Mouse (Mus musculus): Measurements from ENCODE around the gene Zfp536.

Zfp536 gene

DNA sequence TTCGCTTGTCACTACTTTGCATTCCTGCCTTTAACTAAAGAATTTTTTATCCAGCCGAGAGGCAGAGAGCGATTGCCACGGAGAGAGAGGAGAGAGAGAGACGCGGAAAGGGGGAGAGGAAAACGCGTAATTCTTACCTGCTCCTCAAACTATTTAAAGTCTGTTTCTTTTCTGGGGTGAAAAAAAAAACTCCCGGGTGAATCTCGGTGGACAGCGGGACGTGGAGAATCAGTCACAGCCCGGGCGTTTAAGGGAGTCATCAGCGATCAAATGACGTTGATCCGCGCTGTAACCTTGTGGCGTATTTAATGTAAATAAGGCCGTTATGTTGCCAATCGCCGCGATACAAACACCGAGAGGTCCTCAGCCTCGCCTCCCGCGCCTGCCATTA lies at the start of gene Zfp536:
TSS of gene Zfp536 (minus strand) at position 330 of the 391 bp plus-strand sequence.
- no peak for DNase-seq (ENCODE audit: low read depth, low spot score)

DNA sequence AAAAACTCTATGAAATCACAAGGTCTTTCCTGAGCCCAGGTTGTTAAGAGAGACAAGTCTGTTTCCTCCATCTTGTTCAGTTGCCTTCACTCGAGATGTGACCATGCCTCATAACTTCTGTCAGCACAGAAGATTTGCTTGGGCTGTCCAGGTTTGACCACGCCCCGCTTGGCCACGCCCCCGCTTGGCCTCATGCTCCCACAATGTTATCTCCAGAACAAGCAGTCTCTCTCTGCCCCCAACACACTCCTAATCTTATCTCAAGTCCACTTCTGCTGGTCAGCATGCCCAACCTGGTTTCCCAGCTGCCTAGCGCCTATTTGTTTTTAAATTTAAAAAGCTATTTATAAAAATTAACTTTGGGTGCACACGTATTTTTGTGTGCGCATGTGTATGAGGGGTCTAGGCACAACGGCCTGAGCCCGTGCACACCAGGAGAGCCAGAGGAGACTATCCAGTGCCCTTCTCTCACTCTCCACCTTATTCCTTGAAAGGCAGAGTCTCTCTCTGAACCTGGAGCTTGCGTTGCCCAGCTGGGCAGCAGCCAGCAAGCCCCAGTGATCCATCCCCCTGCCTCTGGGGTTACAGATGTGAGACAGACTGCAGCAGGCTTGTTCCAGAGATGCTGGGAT lies 47.3 kb upstream of the Zfp536 start:
- no peak for DNase-seq (ENCODE audit: low read depth, low spot score)

DNA sequence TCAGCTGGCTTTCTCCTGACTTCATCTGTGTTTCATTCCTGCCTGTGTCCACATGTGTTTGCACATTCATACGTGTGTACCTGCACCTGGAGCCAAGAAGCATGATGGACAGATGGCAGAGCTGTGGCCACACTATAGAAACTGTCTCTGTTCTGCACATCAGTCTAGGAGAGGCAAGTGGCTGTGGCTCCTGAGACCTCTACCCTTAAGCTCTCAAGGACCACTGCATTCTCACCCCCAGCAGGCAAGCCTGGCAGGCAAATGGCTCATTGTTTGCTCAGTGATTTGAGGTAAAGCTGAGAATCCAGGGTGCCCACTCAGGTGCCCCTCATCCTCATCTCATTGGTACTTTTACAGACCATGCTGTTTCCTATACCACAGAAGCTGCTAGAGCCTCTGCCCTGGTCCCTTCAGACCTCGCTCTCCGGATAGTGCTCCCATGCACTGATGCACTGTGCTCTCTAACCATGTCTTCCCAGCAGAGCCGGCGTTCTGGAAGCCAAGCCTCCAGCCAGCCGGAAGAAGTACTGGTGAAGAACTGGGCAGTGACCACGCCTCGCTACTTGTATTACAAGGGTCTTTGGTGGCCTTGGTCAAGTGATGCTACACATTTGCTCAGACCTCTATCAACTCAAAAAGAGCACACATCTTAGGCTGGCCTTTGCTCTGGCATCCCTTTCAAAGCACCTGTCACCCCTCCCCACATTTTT lies 45.3 kb upstream of the Zfp536 start:
- DNase-seq (ENCODE audit: low read depth, low spot score) = no peak

DNA sequence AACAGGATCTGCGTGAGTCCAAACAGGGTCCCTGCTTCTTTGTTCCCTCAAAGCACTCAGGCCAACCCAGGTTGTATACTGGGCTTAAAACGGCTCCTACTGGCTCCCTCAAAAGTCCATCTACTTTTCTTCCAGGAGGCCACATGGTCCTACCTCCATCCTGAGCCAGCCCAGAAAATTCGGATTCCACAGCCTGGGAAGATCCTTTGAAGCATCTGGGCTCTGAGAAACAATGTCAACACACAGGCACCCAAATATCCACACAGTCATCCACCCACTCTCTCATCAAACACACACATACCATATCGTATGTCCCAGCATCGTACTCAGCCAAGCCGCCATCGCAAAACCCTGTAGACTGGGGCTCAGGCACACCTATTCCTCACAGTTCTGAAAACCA lies 43.5 kb upstream of the Zfp536 start:
- no peak for DNase-seq (ENCODE audit: low read depth, low spot score)

DNA sequence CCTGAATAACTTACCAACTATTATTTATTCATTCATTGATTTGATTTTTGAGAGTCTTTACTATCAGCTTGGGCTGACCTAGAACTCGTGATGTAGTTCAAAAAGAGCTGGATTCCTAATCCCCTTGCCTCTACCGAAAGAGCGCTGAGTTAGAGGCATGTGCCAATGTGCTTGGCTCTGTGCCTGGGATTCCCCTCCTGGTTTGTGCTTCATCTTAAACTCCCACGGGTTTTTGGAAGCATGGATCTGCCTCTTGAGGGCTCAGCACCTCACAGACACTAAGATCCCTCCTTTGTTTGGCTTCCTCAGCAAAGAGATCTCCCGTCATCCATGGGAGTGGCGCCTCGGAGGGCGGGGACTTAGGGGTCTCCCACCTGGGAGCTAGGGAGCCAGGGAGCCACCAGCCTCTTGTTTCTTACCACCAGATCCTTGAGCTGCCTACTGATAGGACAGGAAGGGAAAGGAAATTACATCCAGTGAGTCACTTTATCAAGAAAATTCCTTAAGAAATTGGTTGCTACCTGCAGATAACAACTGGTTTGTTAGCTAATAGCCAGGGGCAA lies 41.5 kb upstream of the Zfp536 start:
- DNase-seq (ENCODE audit: low read depth, low spot score) = no peak

DNA sequence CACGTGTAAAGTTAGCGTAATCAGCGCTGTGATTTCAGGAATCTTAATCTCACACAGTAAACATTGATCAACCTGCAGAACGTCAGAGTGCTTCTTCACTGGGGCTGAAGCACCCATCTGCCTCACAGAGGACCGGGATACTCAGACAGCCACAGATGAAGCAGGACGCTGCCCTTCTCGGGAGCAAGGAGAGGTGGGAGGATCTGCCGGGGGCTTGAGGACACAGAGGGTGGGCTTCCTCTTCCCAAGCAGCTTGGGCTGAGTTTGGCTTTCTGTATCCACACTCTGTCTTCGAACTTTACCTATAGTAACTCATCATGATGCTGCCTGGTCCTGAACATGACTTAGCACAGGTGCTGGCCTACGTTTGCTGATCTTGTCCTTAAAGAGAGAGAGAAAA lies 40.2 kb upstream of the Zfp536 start:
- no peak for DNase-seq (ENCODE audit: low read depth, low spot score)

DNA sequence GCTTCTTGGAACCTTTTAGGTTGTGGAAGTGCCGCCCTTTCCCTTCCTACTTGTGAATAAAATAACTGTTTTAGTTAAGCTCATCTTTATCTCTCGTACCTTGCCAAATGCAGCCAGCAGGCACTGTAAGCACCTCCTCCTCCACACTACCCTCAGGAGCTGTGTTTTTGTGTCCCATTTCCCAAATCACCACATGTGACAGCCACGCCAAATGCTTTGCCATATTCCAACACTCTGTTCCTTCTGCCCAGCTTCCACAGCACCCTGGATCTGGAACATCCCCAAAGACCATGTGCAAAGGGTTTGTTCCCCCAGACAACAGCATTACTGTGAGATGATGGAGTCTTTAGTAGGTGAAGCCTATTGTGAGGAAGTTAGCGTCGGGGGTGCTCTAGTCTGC lies 36.5 kb upstream of the Zfp536 start:
- no peak for DNase-seq (ENCODE audit: low read depth, low spot score)

DNA sequence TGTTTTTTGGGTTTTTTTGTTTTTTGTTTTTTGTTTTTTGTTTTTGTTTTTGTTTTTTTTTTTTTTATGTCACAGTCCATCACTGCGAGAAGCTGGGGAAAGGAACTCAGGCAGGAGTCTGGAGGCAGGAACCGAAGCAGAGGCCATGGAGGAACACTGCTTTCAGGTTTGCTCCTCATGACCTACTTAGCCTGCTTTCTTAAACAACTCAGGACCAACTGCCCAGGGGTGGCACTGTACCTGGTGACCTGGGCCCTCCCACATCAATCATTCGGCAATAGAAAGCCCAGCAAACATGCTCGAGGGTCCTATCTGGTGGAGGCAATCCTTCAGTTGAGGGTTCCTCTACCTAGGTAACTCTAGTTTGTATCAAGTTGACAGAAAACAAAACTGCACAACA lies 35.6 kb upstream of the Zfp536 start:
- no peak for DNase-seq (ENCODE audit: low read depth, low spot score)

DNA sequence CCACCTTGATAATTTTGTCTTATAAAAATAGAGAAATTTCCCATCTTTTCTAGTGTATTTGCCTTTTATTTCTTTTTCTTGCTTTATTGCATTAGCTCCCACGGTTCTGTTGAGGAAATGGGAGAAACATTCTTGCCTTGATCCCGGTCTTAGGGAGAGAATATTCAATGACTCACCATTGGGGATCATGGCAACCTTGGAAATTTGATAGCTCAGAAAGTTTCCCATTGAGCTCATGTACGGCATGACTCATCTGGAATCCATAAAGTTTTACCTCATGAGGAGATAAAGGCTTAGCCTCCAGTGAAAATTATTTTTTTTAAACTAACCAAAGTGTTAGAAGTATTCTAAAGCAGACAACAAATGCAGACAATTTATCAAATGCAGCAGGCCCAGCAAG lies 27.7 kb upstream of the Zfp536 start:
- no peak for DNase-seq (ENCODE audit: low read depth, low spot score)

DNA sequence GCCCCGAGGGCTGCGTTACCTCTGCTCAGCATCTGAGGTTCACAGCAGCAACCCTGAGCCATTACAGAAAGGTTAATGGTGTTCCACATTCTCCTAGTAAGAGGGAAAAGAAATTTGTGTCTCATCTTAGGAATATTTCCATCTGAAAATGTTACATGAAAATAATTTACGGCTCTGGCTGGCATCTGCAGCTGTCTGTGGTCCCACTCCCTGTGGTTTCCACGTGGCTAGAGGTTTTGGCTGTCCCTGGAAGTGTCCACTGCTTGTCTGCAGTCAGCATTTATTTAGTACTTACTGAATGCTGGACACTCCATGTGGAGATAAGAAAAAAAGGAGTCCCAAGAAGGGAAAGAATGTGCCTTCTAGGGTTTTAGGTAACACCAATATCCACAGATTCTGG lies 15.3 kb upstream of the Zfp536 start:
- no peak for DNase-seq (ENCODE audit: low read depth, low spot score)

DNA sequence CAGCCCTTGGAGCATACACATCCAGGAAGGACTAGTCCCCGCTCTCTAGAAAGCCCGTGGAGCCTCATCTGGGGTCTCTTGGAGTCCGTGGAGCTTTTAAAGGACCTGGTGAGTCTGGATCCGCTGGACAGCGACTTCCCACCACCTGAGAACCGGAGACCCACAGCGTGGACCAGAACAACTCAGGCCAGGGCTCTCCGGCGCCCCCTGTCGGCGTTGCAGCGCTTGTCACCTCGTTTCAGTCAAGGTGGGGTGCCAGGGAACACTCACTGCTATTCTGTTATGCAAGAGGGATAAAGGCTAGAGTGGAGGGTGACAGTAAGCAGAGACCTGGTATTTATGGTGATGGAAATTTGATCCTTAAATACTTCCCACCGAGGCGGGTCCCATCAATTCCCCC lies 2.1 kb upstream of the Zfp536 start:
- DNase-seq (ENCODE audit: low read depth, low spot score) = no peak

DNA sequence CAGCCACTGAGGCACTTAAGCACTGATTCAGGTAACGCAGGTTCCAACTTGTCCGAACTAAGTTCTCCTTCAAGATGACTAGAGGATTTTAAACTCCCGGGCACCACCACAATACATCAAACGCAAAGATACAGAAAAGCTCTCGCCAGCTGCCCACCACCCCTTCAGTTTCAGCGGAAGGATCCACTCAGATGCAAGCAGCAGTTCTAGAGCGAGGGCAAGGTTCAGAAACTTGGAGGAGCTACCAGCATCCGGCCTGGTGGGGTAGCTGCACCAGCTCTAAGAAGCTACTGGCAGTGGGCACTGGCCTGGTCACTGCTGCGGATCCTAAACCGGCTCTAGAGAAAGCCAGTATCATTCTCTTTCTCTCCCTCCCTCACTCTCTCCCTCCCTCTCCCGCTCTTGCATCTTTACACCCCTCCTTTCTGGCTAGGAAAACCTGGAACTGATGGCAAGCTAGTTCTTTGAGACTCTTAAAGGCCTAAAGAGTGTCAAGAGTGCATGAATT lies 1.1 kb upstream of the Zfp536 start:
- no peak for DNase-seq (ENCODE audit: low read depth, low spot score)

DNA sequence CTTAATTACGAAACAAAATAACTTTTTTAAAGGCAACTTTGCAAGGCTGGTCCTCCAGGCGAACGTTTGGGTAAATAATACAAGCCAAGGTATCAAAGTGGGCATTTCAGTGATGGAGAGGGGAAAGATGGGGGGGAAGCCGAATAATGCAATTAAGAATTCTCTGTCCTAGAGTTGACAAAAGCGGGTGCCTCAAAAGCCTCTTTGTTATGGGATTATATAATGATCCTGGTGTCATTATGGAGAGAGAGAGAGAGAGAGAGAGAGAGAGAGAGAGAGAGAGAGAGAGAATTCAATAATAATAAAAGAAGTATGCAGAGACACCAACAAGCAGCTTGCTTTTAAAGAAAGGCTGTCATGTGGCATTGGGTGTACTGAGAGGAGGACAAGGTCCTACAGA lies 465 bp upstream of the Zfp536 start:
- DNase-seq (ENCODE audit: low read depth, low spot score) = no peak

DNA sequence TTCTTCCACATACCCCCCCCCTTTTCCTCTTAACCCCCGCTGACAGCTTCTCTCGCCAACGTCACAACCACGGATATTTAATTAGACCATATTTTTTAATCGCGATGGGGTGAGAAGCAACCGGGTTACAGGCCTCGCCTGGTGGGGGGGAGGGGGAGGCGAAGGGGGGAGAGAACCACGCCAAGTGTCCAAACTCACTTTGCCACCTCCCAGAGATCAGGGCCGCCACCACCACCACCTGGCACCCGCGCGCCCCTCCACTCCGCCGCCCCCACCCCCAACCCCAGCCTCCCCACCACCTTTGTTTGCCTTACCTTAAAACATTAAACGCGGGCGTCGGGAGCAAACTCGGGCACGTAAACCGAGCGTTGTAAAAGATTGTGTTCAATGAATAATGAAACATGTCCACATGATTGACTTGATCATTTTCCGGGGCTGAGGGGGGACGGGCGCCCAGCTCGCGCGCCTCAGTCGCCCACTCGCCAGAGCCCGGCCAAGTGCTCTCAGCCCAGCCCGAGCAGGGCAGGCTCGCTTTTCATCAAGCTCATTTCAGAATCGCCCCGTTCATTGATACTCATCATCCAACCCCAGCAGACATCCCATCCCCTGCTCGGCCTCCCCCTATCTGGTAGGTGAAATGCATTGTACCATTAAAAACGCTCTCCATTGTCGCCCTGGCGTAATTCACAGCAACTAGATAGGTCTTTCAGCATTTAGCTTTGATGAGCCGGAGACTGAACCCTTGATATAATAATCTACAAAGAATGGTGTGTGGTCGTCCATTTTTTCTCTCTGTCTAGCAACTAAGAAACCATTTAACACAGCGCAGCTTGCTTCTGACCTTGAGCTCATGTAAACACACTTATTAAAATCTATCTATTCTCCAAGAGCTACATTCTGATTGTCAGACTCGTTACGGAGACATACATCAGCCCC lies 797 bp downstream of the Zfp536 start:
- DNase-seq (ENCODE audit: low read depth, low spot score) = no peak

DNA sequence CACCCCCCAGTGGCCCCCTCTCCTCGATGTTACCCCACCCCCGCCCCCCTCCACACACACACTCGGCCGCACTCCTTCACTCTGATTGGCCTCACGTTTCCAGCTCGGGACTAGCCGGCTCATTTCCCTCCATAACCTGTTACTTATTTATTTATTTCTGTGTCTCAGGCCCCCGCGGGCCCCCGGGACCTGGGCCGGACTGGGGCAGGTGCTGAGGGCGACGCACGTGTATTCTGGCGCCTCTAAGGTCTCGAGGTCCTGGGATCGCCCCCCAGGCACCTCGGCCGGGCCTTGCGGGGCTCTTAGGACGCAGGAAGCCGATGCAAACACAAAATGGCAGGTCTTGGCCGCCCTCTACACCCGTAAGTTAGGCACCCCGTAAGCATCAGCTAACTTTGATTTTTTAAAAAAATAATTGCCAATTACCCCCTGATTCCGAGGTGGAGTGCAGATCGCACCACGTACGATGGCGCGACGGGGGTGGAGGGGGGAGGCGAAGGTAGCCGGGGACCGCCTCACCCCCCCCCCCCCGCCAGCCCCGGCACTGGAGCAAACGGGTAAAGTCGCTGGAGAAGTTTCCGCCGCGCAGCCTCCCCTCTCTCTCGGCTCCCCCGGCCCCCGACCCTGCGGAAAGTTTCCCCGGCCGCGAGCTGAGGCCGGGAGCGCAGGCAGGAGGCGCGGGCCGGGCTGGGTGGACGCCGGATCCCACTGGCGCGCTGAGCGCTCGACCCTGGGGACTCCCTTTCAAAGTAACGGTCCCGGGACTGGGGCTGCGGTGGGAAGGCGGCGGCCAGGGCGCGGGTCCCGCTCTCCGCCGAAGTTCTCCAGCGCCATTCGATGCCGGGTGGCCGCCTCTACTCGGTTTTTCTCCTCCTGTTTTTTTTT lies 1.7 kb downstream of the Zfp536 start:
- no peak for DNase-seq (ENCODE audit: low read depth, low spot score)

DNA sequence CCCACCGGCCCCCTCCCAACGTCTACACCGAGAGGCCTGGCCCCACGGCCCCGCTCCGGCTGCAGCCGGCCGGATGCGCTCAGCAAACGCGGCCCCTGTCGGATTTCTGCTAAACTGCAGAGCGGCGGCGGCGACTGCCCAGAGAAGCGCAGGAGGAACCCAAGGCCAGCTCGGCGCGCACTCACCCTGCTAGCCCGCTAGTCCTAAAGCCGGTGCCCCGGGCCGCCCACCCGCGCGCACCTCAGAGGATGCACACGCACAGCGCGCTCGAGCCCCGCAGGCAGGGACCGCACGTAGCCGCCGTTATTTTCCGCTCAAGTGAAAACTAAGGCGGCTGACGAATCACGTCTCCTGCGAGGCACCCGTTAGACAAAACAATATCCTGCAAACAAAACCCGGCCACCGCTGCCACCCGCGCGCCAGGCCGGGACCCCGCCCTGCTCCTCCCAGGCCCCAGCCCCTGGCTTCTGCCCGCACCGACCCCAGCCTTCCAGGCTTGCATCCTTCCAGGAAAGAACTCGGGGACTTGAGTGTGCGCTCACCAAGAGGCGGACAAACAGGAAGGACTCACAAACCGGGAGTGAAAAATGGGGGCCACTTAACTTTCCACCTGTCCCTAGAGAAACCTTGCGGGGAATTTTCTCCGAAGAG lies 2.9 kb downstream of the Zfp536 start:
- DNase-seq (ENCODE audit: low read depth, low spot score) = no peak

DNA sequence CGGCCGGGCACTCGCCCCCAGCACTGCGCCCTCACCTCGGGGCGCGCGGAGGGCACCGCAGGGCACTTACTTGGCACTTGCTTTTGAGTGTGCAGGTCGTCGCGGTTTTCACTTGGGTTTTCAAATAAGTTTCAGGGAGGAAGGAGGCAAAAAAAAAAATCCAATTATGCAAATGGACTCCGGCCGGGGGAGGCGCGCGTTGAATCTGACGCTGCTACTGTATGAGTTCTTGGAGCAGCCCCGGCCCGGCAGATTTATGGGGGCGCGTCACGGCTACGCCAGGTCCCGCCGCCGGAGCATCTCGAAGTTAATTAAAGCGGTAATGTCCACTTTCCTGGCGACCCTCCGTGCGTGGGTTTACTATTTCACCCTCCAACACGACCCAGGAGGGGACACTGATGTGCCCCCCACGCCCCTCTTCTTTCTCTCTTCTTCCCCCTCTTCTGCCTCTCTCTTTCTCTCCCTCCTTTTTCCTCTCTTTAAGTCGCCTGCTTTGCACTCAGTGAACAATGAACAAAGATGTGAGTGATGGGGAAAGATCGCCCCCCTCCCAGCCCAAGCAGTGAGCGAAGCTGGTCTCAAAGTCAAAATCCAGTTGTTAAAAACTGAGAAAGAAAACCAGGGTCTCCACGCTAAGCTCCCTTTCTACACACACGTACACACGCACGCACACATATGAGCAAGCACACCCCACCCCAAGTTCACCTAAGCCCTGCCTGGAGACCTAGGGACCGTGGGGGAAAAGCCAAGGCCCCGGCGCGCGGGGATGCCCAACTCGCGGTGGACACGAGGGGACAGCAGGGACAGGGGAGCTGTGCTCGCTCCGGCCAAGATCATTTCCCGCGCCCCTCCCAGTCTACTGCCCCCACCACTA lies 3.7 kb downstream of the Zfp536 start:
- no peak for DNase-seq (ENCODE audit: low read depth, low spot score)

DNA sequence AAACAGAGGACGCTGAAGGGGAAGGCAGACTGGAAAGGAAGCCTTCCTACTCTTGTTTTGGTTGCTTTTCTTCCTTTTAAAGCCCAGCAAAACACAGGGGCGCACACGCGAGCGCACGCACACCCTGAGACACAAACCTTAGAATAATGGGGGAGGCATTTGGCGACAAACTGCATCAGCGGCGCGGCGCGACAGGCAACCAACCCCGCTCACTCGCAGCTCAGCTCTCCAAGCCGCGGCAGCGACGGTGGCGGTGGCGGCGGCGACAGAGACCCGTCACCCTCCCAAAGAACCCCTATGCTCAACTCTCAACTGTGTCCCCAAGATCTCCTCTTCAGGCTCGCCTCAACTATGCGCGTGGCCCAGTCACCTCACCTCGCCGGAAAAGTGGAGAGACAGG lies 4.4 kb downstream of the Zfp536 start:
- DNase-seq (ENCODE audit: low read depth, low spot score) = no peak

DNA sequence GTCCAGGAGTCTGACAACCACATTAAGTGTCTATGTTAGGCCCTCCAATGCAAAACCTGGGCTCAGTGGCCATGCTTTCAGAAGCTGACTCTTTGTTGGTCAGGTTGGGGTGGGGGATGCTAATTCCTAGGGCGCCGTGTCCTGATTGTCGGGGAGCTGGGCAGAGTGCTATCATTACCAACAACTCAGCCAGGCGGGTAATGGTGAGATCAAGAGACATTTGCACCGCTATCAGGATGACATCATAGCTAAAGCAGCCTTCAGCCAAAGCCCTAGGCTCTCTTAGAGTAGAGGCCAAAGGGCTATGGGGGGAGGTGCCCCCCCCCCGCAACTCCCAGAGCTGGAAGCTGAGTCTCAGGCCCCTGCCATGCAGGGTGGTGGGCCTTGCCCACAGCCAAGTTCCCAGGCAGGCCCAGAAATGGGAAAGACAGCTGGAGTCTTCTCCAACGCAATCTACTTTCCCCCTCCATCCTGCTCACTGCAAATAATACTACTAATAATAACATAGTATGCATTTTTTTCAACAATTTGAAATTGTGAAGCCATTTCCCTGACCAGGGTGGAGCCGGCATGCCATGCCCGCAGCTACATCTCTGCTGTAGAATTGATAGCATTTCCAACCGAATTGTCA lies 5.0 kb downstream of the Zfp536 start:
- DNase-seq (ENCODE audit: low read depth, low spot score) = no peak
